Mouse (Mus musculus): Measurements from ENCODE around the gene C1s2. TPM values are rescaled to one million over a fixed set of nuclear protein-coding genes. Genes with fewer than 3 reads are reported as not detected.
"Not testable (repeated sequence)": the region's sequence is repeated elsewhere in the genome, so short reads cannot be mapped to it uniquely, and the experiment has no call there.

Gene C1s2
- polyA plus RNA-seq, 1 experiment: 0.52 TPM

DNA sequence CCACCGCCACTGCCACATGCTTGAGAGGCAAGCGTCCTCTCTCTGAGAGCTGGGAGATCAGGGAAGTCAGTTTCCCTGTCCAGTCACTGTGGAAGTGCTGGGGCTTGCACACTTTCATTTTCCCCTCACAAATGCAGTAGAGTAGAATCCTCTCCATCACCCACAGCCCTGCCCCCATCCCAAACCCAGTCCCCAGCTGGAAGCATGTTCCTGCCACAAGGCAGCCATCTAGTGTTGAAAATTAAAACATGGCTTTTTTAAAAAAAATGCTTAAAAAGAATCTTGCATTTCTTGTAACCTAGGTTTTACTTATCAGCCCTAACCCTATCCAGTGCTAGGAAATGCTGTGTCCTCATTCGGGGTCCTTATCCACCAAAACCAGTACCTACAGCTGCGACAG is 4.2 kb upstream of the C1s2 start:
- DNase-seq (ENCODE audit: low spot score): no peak

DNA sequence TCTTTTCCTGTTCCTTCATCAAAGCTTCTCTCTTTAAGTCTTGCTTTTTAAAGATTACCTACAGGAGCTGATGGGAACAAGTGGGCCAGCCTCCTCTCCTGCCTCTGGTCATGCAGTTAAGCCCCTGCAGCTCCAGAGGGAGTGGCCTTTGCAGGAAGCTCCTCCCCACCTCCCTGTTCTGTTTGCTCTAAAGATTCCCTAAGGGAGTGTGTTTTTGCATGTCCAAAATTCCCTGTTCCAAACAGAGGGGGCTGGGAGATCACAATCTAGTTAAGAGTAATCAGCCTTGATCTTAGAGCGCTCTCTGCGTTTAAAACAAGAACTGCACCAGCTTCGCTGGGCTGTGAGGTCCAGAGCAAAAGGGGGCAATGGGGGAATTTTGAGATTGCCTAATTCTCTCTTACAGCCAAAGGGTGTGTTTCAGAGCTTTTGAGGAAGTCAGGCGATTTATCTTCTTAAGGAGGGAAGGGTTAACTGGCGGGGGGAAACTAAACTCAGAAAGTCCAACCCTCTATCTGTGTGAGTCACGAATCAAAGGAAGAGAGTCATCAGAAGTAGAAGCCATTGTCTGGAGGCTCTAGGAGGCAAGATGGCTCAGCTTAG is 1.1 kb upstream of the C1s2 start:
- not testable (repeated sequence) for DNase-seq (ENCODE audit: low spot score)

DNA sequence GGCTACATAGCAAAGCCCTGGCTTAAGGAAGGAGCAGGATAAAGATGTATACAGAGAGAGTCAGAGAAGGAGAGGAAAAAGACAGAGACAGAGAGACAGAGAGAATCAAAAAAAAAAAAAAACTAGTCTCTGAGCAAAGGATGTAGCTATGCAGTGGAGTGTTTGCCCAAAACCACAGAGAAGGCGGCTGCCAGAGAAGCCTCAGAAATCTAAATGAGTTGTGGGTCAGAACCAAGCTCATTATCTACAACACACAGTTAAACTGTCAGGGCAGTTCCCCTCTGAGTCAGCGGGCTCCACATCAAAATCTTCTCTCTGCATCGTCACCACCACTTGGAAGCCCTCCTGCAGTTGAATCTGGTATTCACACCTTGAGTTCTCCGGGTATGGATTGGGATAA is 5.1 kb downstream of the C1s2 start:
- DNase-seq (ENCODE audit: low spot score): no peak

DNA sequence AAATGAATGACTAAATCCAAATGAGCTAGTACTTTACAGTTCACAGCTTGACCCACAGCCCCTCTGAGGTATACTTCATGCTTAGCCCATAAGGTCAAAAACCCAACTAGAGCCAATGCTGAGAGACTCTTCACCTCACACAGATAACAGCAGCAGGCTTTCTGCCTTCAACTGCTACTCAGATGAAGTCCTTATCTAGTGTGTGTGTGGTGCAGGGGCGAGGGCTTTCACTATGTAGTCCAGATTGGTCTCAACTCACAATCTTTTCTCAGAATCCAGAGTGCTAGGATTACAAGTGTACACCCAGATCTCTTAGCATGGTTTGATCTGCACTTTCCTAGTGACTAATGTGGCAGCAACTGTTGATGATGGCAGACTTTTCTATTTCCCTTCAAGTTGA is 9.7 kb downstream of the C1s2 start:
- DNase-seq (ENCODE audit: low spot score): not testable (repeated sequence)

DNA sequence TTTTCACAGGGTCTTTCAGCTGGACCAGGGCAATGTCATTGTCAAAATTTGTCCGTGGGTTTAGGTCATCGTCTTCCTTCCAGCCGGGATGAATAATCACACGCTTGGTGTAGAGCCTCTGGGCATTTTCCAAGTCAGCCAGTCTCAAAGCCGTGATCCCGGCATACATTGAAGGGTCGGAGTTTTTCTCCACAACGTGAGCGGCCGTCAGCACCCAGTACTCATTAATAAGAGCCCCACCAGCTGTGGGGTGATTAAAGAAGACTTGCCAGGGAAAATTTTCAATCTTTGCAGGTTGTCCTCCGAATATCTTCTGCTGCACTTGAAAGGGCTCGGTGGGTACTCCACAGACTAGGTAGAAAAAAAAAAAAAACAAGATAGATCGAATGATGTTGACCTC is 10.3 kb downstream of the C1s2 start:
- DNase-seq (ENCODE audit: low spot score): no peak

DNA sequence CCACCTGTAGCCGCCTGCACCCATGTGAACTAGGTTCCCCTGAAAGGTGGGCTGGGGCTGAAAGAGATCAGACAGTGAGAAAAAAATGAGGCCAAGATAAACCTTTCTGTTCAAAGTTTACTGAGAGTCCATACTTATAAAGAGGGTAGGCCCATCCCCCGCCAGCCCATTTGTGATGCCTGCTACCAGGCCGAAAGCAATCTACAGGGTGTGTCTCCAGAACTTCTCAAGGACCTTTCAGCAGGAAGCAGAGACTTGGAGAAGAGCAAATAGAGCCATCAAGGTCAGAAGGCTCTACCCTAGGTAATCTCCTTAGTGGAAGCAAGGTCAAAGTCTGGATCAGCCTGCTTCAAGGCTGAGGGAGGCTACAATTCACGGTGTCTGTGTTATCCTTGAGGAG is 33.9 kb downstream of the C1s2 start:
- no peak for DNase-seq (ENCODE audit: low spot score)

DNA sequence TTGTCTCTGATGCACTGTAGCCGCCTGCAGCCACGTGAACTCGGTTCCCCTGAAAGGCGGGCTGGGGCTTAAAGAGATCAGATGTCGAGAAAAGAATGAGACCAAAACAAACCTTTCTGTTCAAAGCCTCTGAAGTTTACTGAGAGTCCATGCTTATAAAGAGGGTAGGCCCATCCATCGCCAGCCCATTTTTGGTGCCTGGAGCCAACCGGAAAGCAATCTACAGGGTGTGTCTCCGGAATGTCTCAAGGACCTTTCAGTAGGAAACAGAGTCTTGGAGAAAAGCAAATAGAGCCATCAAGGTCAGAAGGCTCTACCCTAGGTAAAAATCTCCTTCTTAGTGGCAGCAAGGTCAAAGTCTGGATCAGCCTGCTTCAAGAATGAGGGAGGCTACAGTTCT is 42.8 kb downstream of the C1s2 start:
- no peak for DNase-seq (ENCODE audit: low spot score)

DNA sequence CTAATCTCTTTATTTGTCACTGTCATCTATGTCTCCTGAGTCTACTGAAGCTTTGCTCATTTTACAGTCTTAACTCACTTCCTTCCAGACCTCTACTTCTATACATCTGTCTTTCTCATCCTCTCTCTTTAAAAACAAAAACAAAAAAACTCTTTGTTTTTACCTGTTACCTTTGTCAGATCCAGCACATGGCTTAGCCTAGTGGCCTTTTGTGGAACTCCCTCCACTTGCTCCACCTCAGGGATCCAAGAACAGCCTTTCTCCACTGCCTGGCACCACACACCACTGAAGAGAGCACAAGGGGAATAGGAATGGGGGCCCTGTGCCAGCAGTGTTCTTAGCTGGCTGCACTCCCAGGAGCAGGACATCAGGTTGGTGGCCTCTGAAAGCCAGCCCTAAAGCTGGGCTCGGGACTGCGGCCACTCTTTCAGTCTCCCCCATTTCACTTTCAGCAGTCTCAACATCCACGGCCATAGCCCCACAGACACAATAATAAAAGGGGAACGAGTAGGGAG is 43.6 kb downstream of the C1s2 start:
- no peak for DNase-seq (ENCODE audit: low spot score)

DNA sequence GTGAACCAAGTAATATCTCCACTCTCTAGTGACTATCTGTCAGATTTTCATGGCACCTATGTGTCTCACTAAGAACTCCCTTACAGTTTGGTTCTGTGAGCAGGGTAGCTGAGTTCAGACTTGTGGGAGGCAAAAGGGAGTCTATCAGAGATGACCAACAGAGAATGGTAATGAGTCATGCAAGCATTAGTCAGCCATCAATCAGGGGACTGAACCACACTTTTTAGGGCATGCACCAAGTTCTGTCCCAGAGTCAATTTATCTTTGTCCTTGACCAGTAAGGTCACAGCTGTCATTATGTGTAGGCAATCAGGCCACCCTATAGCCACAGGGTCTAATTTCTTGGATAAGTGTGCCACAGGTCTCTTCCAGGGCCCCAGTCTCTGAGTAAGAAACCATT is 47.1 kb downstream of the C1s2 start:
- no peak for DNase-seq (ENCODE audit: low spot score)

DNA sequence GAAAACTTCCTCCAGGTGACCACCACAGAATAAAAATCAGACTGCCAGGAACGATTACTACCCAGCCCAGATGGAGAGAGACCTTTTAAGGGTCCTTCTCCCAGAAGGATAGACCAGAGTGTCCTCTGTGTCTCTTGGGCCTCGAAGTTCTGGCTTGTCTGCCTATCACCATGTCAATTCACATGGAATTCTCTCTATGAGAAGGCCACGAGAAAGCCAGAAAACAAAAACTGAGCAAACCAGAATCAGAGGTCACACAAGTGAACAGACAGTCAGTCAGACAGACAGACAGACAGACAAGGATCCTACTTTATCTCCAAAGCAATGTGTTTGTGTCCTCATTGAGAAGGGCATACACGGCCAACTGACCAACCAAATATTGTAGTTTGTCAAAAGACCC is 49.6 kb downstream of the C1s2 start:
- no peak for DNase-seq (ENCODE audit: low spot score)

DNA sequence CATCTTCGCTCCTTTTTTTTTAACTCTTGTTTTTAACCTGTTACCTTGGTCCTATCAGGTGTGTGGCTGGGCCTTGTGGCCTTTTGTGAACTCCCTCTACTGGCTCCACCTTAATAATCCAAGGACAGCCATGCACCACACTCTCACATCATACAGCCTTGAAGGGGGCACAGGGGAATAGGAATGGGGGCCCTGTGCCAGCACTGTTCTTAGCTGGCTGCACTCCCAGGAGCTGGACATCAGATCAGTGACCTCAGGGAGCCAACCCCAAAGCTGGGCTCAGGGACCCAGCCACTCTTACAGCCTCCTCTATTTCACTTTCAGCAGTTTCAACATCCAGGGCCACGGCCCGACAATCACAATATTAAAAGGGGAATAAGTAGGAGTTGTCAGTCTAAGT is 50.1 kb downstream of the C1s2 start:
- DNase-seq (ENCODE audit: low spot score): no peak

DNA sequence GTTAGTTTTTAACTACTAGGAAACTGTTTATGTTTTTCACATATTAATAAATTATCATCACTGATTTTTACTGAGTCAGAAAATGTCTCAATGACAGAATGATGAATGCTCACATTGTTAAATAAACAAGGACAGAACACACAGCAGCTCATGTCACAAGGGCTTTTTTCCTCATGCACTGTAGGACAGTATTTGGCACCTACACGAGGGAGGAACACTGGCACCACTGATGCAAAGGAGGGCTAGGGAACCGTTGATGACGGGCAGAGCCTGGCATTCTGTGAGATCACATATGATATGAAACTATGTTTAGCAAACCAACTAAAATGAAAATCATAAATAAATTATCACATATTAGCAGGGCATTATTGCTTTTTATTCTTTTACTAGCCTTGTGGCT is 51.0 kb downstream of the C1s2 start:
- DNase-seq (ENCODE audit: low spot score): no peak

DNA sequence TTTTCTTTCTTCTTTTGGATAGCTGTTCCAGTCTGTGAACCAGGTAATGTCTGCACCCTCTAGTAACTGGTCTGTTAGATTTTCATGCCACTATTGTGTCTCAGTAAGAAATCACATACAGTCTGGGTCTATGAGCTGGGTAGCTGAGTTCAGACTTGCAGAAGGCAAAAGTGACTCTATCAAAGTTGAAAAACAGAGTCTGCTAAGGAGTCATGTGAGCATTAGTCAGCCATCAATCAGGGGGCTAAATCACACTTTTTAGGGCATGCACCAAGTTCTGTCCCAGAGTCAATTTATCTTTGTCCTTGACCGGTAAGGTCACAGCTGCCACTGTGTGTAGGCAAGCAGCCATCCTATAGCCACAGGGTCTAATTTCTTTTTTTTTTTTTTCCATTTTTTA is 53.7 kb downstream of the C1s2 start:
- DNase-seq (ENCODE audit: low spot score): no peak

DNA sequence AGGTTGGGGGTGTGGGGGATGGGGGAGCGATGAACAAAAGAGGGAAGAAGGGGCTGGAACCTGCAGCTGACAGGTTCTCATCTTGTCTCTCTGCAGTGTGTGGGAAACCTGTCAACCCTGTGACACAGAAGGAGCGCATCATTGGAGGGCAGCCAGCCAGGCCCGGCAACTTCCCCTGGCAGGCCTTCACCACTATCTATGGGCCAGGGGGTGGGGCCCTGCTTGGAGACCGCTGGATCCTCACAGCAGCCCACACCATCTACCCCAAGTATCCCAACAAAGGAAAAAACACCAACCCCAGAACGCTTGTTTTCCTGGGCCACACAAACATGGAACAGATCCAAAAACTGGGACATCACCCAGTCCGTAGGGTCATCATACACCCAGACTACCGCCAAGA is 55.7 kb downstream of the C1s2 start:
- not testable (repeated sequence) for DNase-seq (ENCODE audit: low spot score)

DNA sequence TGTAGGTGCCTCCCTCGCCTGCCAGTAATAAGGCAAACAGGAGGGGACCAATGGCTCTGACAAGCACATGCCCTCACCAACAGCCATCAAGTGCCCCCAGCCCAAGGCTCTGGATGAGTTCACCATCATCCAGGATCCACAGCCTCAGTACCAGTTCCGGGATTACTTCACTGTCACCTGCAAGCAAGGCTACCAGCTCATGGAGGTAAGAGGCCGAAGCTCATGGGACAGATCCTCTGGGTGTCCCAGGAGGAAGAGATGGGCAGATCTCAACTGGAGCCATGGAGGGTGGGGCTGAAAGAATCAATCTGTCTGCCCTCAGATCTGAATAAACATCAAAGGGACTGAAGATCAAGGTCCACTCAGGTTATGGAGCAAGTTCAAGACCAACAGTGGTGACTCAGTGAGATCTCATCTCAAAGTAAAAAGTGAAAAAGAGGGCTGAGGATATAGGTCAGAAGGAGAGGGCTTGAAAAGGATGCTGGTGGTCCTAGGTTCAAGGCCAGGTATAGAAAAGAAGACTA is 60.7 kb downstream of the C1s2 start:
- not testable (repeated sequence) for DNase-seq (ENCODE audit: low spot score)

Other genes with a start within 250 kb of the C1s2 start
- 36.7 and 41.2 TPM in 2 replicates for gene Pex5, start 221.0 kb downstream of the C1s2 start, polyA plus RNA-seq (2012; rRNA removed)
- gene Clstn3, start 171.3 kb downstream of the C1s2 start, polyA plus RNA-seq (2012; rRNA removed): 1.4 and 1.6 TPM in 2 replicates
- gene C1rl, start 143.0 kb downstream of the C1s2 start, polyA plus RNA-seq (2012; rRNA removed): 5.0 and 6.3 TPM in 2 replicates
- gene C1ra, start 123.7 kb downstream of the C1s2 start, polyA plus RNA-seq (2012; rRNA removed): 74.5 and 121 TPM in 2 replicates
- 327 and 369 TPM in 2 replicates for gene C1s1, start 93.7 kb downstream of the C1s2 start, polyA plus RNA-seq (2012; rRNA removed)
- gene C1rb, start 65.8 kb downstream of the C1s2 start, polyA plus RNA-seq (2012; rRNA removed): 0.08 and 0.09 TPM in 2 replicates
- gene Lpcat3, start 26.9 kb upstream of the C1s2 start, polyA plus RNA-seq (2012; rRNA removed): 84.5 and 91.6 TPM in 2 replicates
- 73.3 and 84.5 TPM in 2 replicates for gene Emg1, start 76.1 kb upstream of the C1s2 start, polyA plus RNA-seq (2012; rRNA removed)
- gene Phb2, start 76.3 kb upstream of the C1s2 start, polyA plus RNA-seq (2012; rRNA removed): 111 and 120 TPM in 2 replicates
- 17.0 and 18.2 TPM in 2 replicates for gene Ptpn6, start 102.6 kb upstream of the C1s2 start, polyA plus RNA-seq (2012; rRNA removed)
- 214 and 229 TPM in 2 replicates for gene Grcc10, start 105.3 kb upstream of the C1s2 start, polyA plus RNA-seq (2012; rRNA removed)
- gene Gm45234, start 119.9 kb upstream of the C1s2 start, polyA plus RNA-seq (2012; rRNA removed): not detected in 2 replicates
- gene Atn1, start 120.4 kb upstream of the C1s2 start, polyA plus RNA-seq (2012; rRNA removed): 11.3 and 32.9 TPM in 2 replicates
- 20.8 and 23.4 TPM in 2 replicates for gene Eno2, start 133.6 kb upstream of the C1s2 start, polyA plus RNA-seq (2012; rRNA removed)
- gene Lrrc23, start 143.6 kb upstream of the C1s2 start, polyA plus RNA-seq (2012; rRNA removed): 1.2 and 1.4 TPM in 2 replicates
- 22.3 and 24.4 TPM in 2 replicates for gene Spsb2, start 172.6 kb upstream of the C1s2 start, polyA plus RNA-seq (2012; rRNA removed)
- gene Tpi1, start 178.2 kb upstream of the C1s2 start, polyA plus RNA-seq (2012; rRNA removed): 322 and 324 TPM in 2 replicates
- 68.8 and 73.6 TPM in 2 replicates for gene Usp5, start 193.4 kb upstream of the C1s2 start, polyA plus RNA-seq (2012; rRNA removed)
- 5.0 and 5.5 TPM in 2 replicates for gene Cdca3, start 193.5 kb upstream of the C1s2 start, polyA plus RNA-seq (2012; rRNA removed)
- gene Gnb3, start 204.2 kb upstream of the C1s2 start, polyA plus RNA-seq (2012; rRNA removed): 0.21 and 0.32 TPM in 2 replicates
- gene P3h3, start 221.7 kb upstream of the C1s2 start, polyA plus RNA-seq (2012; rRNA removed): 74.5 and 82.9 TPM in 2 replicates
- 0.94 and 0.99 TPM in 2 replicates for gene Gpr162, start 227.9 kb upstream of the C1s2 start, polyA plus RNA-seq (2012; rRNA removed)

All from urinary bladder, adult 2 months (tissue).